Mouse (Mus musculus): ENCODE results near the gene Ctf1. TPM values are rescaled to one million over a fixed set of nuclear protein-coding genes. Genes with fewer than 3 reads are reported as not detected.
"Not testable (repeated sequence)": the region's sequence is repeated elsewhere in the genome, so short reads cannot be mapped to it uniquely, and the experiment has no call there.

The Ctf1 gene
- polyA plus RNA-seq, 1 experiment: 13.9 TPM

DNA sequence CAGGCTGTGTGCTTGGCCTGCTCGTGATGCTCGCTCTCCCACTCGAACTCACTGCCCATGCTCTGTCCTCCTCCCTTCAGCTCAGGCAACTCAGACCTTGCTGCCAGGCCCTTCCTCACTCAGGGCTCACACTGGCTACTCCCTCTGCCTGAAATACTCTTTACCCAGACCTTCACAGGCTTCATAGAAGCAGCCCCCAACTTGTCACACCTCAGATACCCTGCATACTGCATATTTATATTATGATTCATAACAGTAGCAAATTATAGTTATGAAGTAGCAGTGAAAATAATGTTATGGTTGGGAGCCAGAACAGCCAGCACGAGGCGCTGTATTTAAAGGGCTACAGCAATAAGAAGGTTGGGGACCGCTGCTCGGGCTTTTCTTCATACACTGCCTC, 23.6 kb upstream of the Ctf1 start:
- Histone ChIP-seq H3K9ac (ENCODE audit: low read depth, poor library complexity, severe bottlenecking) (no peak overlapping the region), H3K4me3 (ENCODE audit: low read depth, low read length) (no peak overlapping the region), H3K27ac (ENCODE audit: insufficient read depth, low read length) (no peak overlapping the region), H3K27me3 (ENCODE audit: control insufficient read depth, insufficient read depth, low read length, poor library complexity, severe bottlenecking) (no peaks in the 10 kb centered on the region), H3K9me3 (replicated peaks; ENCODE audit: control insufficient read depth, insufficient read depth, low read length, poor library complexity, severe bottlenecking) (no peaks in the 10 kb centered on the region), H3K36me3 (ENCODE audit: control insufficient read depth, insufficient read depth, low read length, poor library complexity, severe bottlenecking) (no peaks in the 10 kb centered on the region), H3K4me1 (ENCODE audit: control insufficient read depth, insufficient read depth, low read length) (no peaks in the 10 kb centered on the region)
- TF ChIP-seq CTCF (IDR thresholded peaks at IDR 0.05; ENCODE audit: low read depth, low read length) (no peak), POLR2A (IDR thresholded peaks at IDR 0.05; ENCODE audit: insufficient read depth, low read length) (no peak), EP300 (IDR thresholded peaks at IDR 0.05; ENCODE audit: insufficient read depth, low read depth, low read length) (no peak)

DNA sequence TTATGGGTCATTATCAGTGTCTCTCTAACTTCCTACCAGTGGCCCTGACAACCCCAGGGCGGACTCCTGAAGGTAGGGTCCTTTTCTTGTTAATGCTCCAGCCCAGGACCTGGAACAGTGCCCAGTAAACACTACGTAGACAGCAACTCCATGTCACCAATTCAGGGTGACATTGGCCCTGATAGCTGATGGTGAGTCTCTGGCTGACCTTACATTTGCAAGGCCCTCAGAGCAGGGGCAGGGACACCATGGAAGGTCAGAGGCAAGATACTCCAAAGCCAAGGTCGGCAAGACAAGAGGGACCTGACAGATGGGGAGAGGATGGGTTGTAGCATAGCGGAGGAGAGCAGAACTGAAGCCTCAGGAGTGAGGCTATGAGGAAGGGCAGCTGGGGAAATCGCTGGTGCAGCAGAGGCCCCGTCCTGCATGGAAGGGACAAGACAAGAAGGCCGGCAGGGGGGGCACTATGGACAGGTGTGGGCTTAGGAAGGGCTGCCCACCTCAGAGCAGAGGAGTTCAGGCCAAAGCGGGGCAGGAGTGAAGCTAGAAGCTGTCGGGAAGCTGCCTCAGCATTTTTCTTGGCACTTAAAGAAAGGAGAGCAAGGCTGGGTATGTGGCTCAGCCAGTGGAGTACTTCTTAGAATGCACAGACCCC, 22.8 kb upstream of the Ctf1 start:
- H3K4me3 ChIP-seq (ENCODE audit: low read depth, low read length): no peak overlapping the region
- H3K9me3 ChIP-seq (replicated peaks; ENCODE audit: control insufficient read depth, insufficient read depth, low read length, poor library complexity, severe bottlenecking): no peaks in the 10 kb centered on the region
- no peak overlapping the region for H3K27ac ChIP-seq (ENCODE audit: insufficient read depth, low read length)
- no peak overlapping the region for H3K9ac ChIP-seq (ENCODE audit: low read depth, poor library complexity, severe bottlenecking)
- H3K36me3 ChIP-seq (ENCODE audit: control insufficient read depth, insufficient read depth, low read length, poor library complexity, severe bottlenecking): no peaks in the 10 kb centered on the region
- H3K4me1 ChIP-seq (ENCODE audit: control insufficient read depth, insufficient read depth, low read length): no peaks in the 10 kb centered on the region
- H3K27me3 ChIP-seq (ENCODE audit: control insufficient read depth, insufficient read depth, low read length, poor library complexity, severe bottlenecking): no peaks in the 10 kb centered on the region
- no peak for TF ChIP-seq CTCF (IDR thresholded peaks at IDR 0.05; ENCODE audit: low read depth, low read length)

DNA sequence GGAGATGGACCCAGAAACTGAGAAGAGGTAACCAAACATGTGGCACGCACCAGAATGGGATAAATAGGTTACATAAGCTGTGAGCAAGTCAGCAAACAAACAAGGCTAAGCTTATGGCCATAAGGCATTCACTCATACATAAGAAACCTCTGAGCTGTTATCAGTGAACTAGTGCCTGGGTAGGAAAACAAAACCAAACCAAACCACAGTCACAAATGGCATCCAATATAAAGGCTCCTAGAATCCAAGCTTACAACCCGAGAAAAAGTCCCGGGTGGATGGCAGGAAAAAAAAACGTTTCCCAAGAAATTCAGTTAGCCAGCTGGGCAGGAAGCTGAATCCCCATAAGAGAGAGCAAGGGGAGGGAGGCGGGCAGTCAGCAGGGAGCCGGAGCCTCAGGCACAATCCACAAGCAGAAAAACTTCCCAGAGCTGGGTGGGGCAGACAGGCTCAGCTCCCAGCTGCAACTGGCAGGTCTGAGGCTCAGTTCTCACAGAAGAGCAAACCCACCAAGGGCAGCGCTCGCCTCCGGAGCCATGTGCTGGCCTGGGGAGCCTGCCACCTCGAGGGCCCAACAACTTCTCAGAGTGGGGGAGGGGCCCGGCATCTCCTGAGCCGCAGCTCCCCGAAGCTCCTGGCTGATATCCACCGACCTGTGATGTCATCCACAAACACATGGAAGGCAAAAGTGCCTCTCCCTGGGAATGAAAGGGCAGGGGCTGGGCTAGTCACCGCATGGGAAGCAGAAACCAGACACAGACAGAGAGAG, 21.1 kb upstream of the Ctf1 start:
- H3K9me3 ChIP-seq (replicated peaks; ENCODE audit: control insufficient read depth, insufficient read depth, low read length, poor library complexity, severe bottlenecking): no peaks in the 10 kb centered on the region
- H3K36me3 ChIP-seq (ENCODE audit: control insufficient read depth, insufficient read depth, low read length, poor library complexity, severe bottlenecking): no peaks in the 10 kb centered on the region
- H3K9ac ChIP-seq (ENCODE audit: low read depth, poor library complexity, severe bottlenecking): no peak overlapping the region
- H3K27ac ChIP-seq (ENCODE audit: insufficient read depth, low read length): peak overlapping the region; percentile 87
- peak overlapping the region; percentile 56 for H3K4me3 ChIP-seq (ENCODE audit: low read depth, low read length)
- H3K27me3 ChIP-seq (ENCODE audit: control insufficient read depth, insufficient read depth, low read length, poor library complexity, severe bottlenecking): no peaks in the 10 kb centered on the region
- H3K4me1 ChIP-seq (ENCODE audit: control insufficient read depth, insufficient read depth, low read length): no peaks in the 10 kb centered on the region
- TF ChIP-seq CTCF (IDR thresholded peaks at IDR 0.05; ENCODE audit: low read depth, low read length) (no peak), EP300 (IDR thresholded peaks at IDR 0.05; ENCODE audit: insufficient read depth, low read depth, low read length) (peak; percentile 86), POLR2A (IDR thresholded peaks at IDR 0.05; ENCODE audit: insufficient read depth, low read length) (no peak)

DNA sequence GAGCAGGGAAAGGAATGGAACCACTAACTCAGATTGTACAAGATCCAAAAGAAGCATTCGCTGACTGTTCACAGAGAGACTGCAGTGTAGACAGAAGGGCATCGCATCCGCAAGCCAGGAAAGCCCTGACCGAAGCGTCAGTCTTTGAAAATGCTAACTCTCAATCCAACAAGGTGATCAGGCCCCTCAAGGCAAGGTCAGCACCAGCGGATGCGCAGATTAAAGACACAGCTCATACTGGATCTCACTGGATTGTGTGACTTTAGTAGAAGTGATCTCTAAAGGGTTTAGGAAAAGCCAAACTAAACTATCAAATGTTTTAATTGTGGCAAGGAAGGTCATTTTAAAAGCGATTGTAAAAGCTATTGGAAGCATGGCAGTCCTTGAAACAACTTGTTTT, 19.2 kb upstream of the Ctf1 start:
- no peak overlapping the region for H3K9ac ChIP-seq (ENCODE audit: low read depth, poor library complexity, severe bottlenecking)
- TF ChIP-seq EP300 (IDR thresholded peaks at IDR 0.05; ENCODE audit: insufficient read depth, low read depth, low read length): peak; percentile 74
- no peak for TF ChIP-seq POLR2A (IDR thresholded peaks at IDR 0.05; ENCODE audit: insufficient read depth, low read length)
- H3K4me1 ChIP-seq (ENCODE audit: control insufficient read depth, insufficient read depth, low read length): no peaks in the 10 kb centered on the region
- no peaks in the 10 kb centered on the region for H3K36me3 ChIP-seq (ENCODE audit: control insufficient read depth, insufficient read depth, low read length, poor library complexity, severe bottlenecking)
- H3K4me3 ChIP-seq (ENCODE audit: low read depth, low read length): no peak overlapping the region
- no peaks in the 10 kb centered on the region for H3K9me3 ChIP-seq (replicated peaks; ENCODE audit: control insufficient read depth, insufficient read depth, low read length, poor library complexity, severe bottlenecking)
- no peaks in the 10 kb centered on the region for H3K27me3 ChIP-seq (ENCODE audit: control insufficient read depth, insufficient read depth, low read length, poor library complexity, severe bottlenecking)
- no peak overlapping the region for H3K27ac ChIP-seq (ENCODE audit: insufficient read depth, low read length)

DNA sequence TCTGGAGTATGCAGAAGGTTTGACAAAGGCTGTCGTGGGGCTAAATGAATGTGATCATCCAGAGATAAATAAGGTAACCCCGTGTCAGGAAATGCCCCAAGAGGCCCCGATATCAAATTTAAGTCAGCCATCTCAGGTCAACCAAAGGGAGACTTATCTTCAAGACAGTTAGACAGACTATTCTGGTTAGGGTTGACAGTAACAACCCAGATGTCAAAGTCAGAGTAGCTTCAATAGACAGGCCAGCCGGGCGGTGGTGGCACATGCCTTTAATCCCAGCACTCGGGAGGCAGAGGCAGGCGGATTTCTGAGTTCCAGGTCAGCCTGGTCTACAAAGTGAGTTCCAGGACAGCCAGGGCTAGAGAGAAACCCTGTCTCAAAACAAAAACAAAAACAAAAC, 18.8 kb upstream of the Ctf1 start:
- H3K27me3 ChIP-seq (ENCODE audit: control insufficient read depth, insufficient read depth, low read length, poor library complexity, severe bottlenecking); H3K9me3 ChIP-seq (replicated peaks; ENCODE audit: control insufficient read depth, insufficient read depth, low read length, poor library complexity, severe bottlenecking); H3K27ac ChIP-seq (ENCODE audit: insufficient read depth, low read length); H3K9ac ChIP-seq (ENCODE audit: low read depth, poor library complexity, severe bottlenecking); H3K36me3 ChIP-seq (ENCODE audit: control insufficient read depth, insufficient read depth, low read length, poor library complexity, severe bottlenecking); H3K4me1 ChIP-seq (ENCODE audit: control insufficient read depth, insufficient read depth, low read length); H3K4me3 ChIP-seq (ENCODE audit: low read depth, low read length): not testable (repeated sequence)

DNA sequence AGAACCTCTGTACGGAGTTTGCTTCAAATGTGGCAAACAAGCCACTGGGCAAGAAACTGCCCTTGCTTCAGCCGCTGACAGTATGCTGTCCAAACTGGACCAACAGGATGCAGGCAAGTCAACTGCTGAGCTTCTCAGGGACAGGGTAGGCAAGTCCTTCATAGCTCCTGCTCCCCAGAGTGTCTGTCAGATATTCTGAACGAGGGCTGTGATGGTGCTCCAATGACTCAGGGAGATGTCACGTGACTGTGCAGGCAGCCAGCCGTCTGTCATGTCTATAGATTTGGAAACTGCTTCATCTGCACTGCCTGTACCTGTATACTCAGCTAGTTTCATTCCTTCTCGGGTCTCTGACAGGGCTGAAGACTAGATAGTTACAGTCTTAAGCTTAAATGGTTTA, 13.6 kb upstream of the Ctf1 start:
- Histone ChIP-seq H3K27me3 (ENCODE audit: control insufficient read depth, insufficient read depth, low read length, poor library complexity, severe bottlenecking) (no peaks in the 10 kb centered on the region), H3K9ac (ENCODE audit: low read depth, poor library complexity, severe bottlenecking) (no peak overlapping the region), H3K4me1 (ENCODE audit: control insufficient read depth, insufficient read depth, low read length) (no peaks in the 10 kb centered on the region), H3K36me3 (ENCODE audit: control insufficient read depth, insufficient read depth, low read length, poor library complexity, severe bottlenecking) (no peaks in the 10 kb centered on the region), H3K9me3 (replicated peaks; ENCODE audit: control insufficient read depth, insufficient read depth, low read length, poor library complexity, severe bottlenecking) (no peaks in the 10 kb centered on the region), H3K27ac (ENCODE audit: insufficient read depth, low read length) (no peak overlapping the region), H3K4me3 (ENCODE audit: low read depth, low read length) (no peak overlapping the region)
- no peak for TF ChIP-seq CTCF (IDR thresholded peaks at IDR 0.05; ENCODE audit: low read depth, low read length)
- TF ChIP-seq POLR2A (IDR thresholded peaks at IDR 0.05; ENCODE audit: insufficient read depth, low read length): no peak
- TF ChIP-seq EP300 (IDR thresholded peaks at IDR 0.05; ENCODE audit: insufficient read depth, low read depth, low read length): no peak

All from ES-Bruce4 (cell line).